Mouse (Mus musculus) C2C12 (cell line): ENCODE measurements around the gene Pm20d2. TPM values are rescaled to one million over a fixed set of nuclear protein-coding genes. Genes with fewer than 3 reads are reported as not detected.

Experiments
- H3K27me3 ChIP-seq: one replicate; pipeline ENCODE4 v1.6.1; 2011; ENCODE audit not compliant: control insufficient read depth, insufficient read depth, insufficient read length
- H3K36me3 ChIP-seq: one replicate; pipeline ENCODE4 v1.6.1; 2011; ENCODE audit not compliant: control insufficient read depth, insufficient read depth
- H3K4me3 ChIP-seq: one replicate; pipeline ENCODE4 v1.5.1; 2011; ENCODE audit warnings: mild to moderate bottlenecking, control low read depth; ENCODE audit not compliant: poor library complexity, insufficient read depth, severe bottlenecking
- H3K79me2 ChIP-seq: one replicate; pipeline ENCODE4 v1.6.1; 2011; ENCODE audit not compliant: control insufficient read depth, insufficient read depth
- H3K79me3 ChIP-seq: one replicate; pipeline ENCODE4 v1.6.1; 2011; ENCODE audit warnings: low read depth, control low read depth
- H3ac ChIP-seq: one replicate; pipeline ENCODE3; 2011; ENCODE audit warnings: low read depth; ENCODE audit not compliant: control insufficient read depth, insufficient read length
- CEBPB ChIP-seq: IDR thresholded peaks from one replicate; pipeline ENCODE4 v1.6.1; 2011; ENCODE audit warnings: low read depth, mild to moderate bottlenecking, control low read depth, moderate library complexity
- CTCF ChIP-seq: IDR thresholded peaks from one replicate; pipeline ENCODE4 v1.5.1; 2011; ENCODE audit not compliant: control insufficient read depth, insufficient read depth, insufficient read length
- FOSL1 ChIP-seq: IDR thresholded peaks from one replicate; pipeline ENCODE4 v1.8.0; 2011; ENCODE audit warnings: mild to moderate bottlenecking, low read length; ENCODE audit not compliant: poor library complexity, insufficient read depth, severe bottlenecking
- MAX ChIP-seq: IDR thresholded peaks from one replicate; pipeline ENCODE4 v1.6.1; 2011; ENCODE audit warnings: mild to moderate bottlenecking, control low read depth
- MYOD1 ChIP-seq: IDR thresholded peaks from one replicate; pipeline ENCODE4 v1.6.1; 2011; ENCODE audit warnings: low read depth; ENCODE audit not compliant: control insufficient read depth, insufficient read length
- MYOG ChIP-seq: IDR thresholded peaks from one replicate; pipeline ENCODE4 v1.6.1; 2011; ENCODE audit not compliant: control insufficient read depth, insufficient read length; ENCODE audit errors: extremely low read depth
- USF1 ChIP-seq: IDR thresholded peaks from one replicate; pipeline ENCODE4 v1.6.1; 2011; ENCODE audit warnings: low read depth, mild to moderate bottlenecking, control low read depth, moderate library complexity
- polyA plus RNA-seq: library from polyadenylated mRNA; unstranded; fragments of >200 nt; fragmentation: generic; extraction: Trizol; gene quantifications from one replicate; pipeline ENCODE4 v1.2.1, GENCODE M21; 2012; ENCODE audit warnings: missing spikeins

The Pm20d2 gene
- polyA plus RNA-seq, 1 experiment = not detected

DNA sequence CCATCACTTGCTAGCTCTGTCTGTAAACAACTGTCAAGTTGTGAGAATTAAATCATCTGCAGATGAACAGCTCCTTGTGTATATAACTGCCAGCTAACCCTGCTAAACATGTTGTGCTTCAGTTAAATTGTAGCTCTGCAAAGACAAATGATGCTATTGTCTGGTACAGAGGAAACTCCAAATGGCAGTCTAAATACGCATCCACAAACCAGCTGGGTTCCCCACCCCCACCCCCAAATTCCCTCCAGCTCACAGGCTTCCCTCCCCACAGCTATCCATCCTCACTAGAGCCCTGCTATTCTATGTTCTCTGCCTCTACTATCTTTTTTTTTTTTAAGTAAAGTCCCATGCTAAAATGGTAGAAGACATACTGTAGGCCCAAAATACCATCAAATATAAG, 32.3 kb upstream of the Pm20d2 start:
- Histone ChIP-seq H3ac (no peak overlapping the region), H3K36me3 (no peaks in the 10 kb centered on the region), H3K79me3 (no peaks in the 10 kb centered on the region), H3K79me2 (no peaks in the 10 kb centered on the region), H3K27me3 (no peaks in the 10 kb centered on the region), H3K4me3 (no peak overlapping the region)
- TF ChIP-seq CTCF = no peak
- TF ChIP-seq CEBPB = no peak
- no peak for TF ChIP-seq MAX
- TF ChIP-seq USF1 = no peak
- TF ChIP-seq MYOD1 = no peak
- no peak for TF ChIP-seq FOSL1
- TF ChIP-seq MYOG = no peak

DNA sequence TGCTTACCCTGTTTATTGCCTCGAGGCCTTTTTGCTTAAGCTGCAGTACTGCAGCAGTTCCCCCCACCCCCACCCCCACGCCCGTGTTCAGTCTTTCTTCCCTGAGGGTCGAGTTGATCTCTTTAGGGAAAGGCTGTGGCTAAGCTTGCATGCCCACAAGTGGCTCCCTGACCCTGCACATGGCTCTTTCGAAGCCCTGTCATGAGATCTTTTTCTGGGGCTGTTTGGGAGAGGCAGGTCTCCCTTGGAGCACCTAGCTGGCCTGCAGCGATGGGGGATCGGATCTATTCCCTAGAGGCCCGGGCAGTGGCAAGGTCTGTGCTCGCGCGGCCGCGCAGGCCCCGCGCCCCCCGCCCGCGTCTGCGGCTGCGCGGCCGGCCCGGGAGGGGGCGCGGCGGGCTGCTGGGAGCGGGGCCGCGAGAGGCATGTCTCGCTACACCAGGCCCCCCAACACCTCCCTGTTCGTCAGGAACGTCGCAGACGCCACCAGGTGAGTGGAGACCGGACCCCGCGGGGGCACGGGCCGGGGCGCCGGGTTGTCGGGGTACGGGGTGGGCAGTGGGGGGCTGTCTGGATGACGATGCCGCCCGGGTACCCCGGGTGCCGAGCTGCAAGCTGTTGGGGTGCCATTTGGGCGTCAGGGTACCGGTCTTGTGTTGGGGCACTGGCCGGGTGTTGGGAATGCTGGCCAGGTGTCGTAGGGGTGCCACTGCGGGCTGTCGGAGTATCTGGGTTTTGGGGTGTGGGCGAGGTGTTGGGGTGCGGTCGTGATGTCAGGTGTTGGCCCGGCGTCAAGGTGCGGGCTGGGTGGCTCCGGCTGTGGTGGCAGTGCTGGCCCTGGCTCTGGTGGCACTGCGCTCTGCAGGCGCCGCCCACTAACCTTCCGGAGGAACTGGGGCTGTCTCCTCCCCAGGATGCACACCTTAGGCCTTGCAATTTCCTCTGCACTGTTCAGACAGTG, 19.6 kb upstream of the Pm20d2 start, which contains the start of gene Srsf12:
TSS of gene Srsf12 (plus strand) at position 111 of the 961 bp plus-strand sequence.
- no peaks in the 10 kb centered on the region for H3K79me2 ChIP-seq
- no peak within 1 kb of the TSS for H3ac ChIP-seq
- peaks cover 12% of the 10 kb centered on the region for H3K27me3 ChIP-seq
- no peak within 1 kb of the TSS for H3K4me3 ChIP-seq
- H3K79me3 ChIP-seq = no peaks in the 10 kb centered on the region
- TF ChIP-seq CTCF (no peak), CEBPB (no peak), USF1 (no peak), MYOD1 (no peak), MAX (no peak), MYOG (no peak), FOSL1 (no peak)
- H3K36me3 ChIP-seq = no peaks in the 10 kb centered on the region

DNA sequence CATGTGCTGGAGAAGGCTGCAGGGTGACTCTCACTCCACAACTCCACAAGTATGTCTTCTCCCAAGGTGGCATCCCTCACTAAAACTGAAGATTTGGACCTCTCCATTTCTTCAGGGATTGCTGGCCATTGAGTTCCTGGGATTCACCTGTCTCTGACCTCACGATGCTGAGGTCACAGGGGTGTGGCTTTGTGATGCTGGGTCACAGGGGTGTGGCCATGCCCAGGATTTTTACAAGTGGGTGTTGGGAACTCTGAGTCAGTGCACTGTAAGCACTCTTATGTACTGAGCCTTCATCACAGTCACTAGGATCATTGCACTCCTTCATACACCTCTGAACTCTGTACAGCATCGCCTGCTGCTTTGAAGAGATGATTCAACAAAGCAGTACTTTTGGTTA, 18.0 kb upstream of the Pm20d2 start:
- Histone ChIP-seq H3K79me2 (no peaks in the 10 kb centered on the region), H3K79me3 (no peaks in the 10 kb centered on the region), H3K36me3 (no peaks in the 10 kb centered on the region), H3K27me3 (peaks cover 12% of the 10 kb centered on the region), H3K4me3 (no peak overlapping the region), H3ac (no peak overlapping the region)
- no peak for TF ChIP-seq MYOD1
- TF ChIP-seq MYOG = no peak
- TF ChIP-seq USF1 = no peak

DNA sequence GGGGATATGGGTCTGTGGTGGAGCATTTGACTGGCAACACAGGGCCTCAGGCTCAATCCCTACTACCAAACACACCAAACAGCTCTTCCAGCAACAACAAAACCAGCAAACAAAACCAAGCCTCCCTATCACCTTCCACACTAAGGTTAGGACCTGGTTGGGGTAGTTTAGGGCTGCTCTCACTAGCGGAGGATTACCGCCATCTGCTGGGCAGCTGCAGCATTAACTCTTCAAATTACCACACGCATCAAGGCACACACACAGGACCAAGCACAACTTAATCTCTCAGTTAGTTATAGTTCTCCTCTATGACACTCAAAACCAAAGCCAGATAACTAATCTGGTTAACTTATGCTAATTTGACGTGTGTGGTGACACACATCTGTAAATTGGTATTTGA, 15.1 kb upstream of the Pm20d2 start:
- Histone ChIP-seq H3K36me3 (no peaks in the 10 kb centered on the region), H3K79me3 (no peaks in the 10 kb centered on the region), H3K4me3 (no peak overlapping the region), H3K79me2 (no peaks in the 10 kb centered on the region), H3K27me3 (peaks cover 13% of the 10 kb centered on the region), H3ac (no peak overlapping the region)
- TF ChIP-seq CEBPB = no peak
- no peak for TF ChIP-seq MYOD1
- TF ChIP-seq USF1 = no peak
- no peak for TF ChIP-seq CTCF
- TF ChIP-seq FOSL1 = no peak
- no peak for TF ChIP-seq MAX
- TF ChIP-seq MYOG = no peak

DNA sequence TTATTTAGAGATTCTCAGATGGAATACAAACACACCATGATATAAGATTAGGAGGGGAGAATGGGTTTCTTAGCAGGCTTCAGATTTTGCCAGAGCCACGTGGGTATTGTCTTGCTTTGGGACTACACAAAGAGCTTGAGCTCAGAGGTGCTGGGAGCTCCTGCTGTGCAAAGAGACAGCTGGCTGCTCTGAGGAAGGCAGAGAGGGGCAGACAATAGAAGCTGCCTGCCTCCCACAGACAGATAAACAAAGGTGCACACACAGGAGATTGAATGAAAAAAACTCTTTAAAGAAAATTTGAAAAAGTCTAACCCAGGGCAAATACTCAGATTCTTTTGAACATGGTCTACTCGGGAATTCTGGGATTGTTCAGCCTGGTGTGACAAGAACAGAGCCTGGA, 8.6 kb upstream of the Pm20d2 start:
- Histone ChIP-seq H3K27me3 (peaks cover 5% of the 10 kb centered on the region), H3ac (no peak overlapping the region), H3K4me3 (no peak overlapping the region), H3K36me3 (no peaks in the 10 kb centered on the region), H3K79me2 (no peaks in the 10 kb centered on the region), H3K79me3 (no peaks in the 10 kb centered on the region)
- TF ChIP-seq MYOG (no peak), USF1 (no peak), MAX (no peak), MYOD1 (no peak), FOSL1 (no peak), CTCF (no peak), CEBPB (no peak)
